Mouse (Mus musculus): ENCODE data around the gene Naxe.

DNA sequence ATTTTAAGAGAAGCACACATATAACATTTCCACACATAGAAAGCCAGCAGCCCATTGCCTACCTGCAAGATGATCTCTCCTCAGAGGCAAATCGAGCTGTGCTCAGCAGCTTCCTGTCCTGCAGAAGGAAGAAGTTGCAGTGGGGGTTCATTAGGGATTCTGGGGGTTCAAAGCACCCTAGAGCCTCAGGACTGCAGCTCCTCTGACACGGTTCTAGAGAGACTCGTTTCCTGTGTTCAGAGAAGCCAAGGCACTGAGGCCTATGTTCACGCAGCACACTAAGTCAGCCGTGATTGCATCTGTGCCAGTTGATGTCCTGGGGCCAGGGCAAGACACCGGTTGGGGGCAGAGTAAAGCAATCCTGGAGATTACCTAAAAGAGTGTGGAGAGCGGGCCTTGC, 31.5 kb downstream of the Naxe start:
- no peak for TF ChIP-seq CTCF (IDR thresholded peaks at IDR 0.05; ENCODE audit: low read depth)
- no peak for TF ChIP-seq EP300 (IDR thresholded peaks at IDR 0.05; ENCODE audit: low read depth)

Data from liver, embryonic 14.5 days (tissue).